Mouse (Mus musculus) gastrocnemius, adult 2 months (tissue): ENCODE data around the gene Pip4k2b. TPM values are rescaled to one million over a fixed set of nuclear protein-coding genes. Genes with fewer than 3 reads are reported as not detected.
A peak's percentile ranks its signal among the peaks of the same experiment; 100 is the strongest.
"Not testable (repeated sequence)": the region's sequence is repeated elsewhere in the genome, so short reads cannot be mapped to it uniquely, and the experiment has no call there.

ENCODE experiments used
- DNase-seq: peaks from one replicate; pipeline ENCODE4 v3.0.0; 2022
- H3K27ac ChIP-seq: fragments of 200-600 bp; 2 replicates; pipeline ENCODE4 v1.8.1; 2022; ENCODE audit warnings: mild to moderate bottlenecking
- H3K4me3 ChIP-seq: fragments of 200-600 bp; 2 replicates; pipeline ENCODE4 v1.8.1; 2022; ENCODE audit warnings: mild to moderate bottlenecking, moderate library complexity
- CTCF ChIP-seq: fragments of 200-600 bp; IDR thresholded peaks from 2 replicates; pipeline ENCODE4 v1.8.1; 2022; ENCODE audit warnings: antibody characterized with exemption, mild to moderate bottlenecking, moderate library complexity
- intact Hi-C: fragments of 180-260 bp; cut with DNase I; formaldehyde crosslinking; loops from one replicate; pipeline ENCODE4 v1.15.1; 2025
- total RNA-seq, 2 experiments: library from RNA; stranded (reverse); gene quantifications; 2 replicates each; pipeline ENCODE4 v1.2.3; 2021

Pip4k2b gene
- total RNA-seq, 2 experiments from 2014 or later, result 59.3 to 66.2 TPM

DNA sequence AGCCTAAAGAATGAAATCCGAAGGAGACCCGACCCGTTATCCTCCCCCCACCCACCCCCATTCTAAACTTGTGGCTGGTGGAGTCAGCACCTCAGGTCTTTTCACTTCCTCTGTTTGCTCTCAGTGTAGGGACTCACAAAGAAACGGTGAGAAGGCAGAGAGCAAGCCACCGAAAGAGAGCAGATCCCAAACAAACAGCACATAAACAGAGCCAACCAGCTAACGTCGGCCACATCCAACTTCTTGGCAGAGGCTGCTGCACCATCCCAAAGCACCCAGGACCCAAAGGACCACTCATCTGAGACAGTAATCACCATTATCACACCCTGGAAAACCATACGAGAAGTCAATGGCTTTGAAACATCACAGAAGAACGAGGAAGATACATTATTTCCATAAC, 1.1 kb downstream of the Pip4k2b start:
- no peak for TF ChIP-seq CTCF
- DNase-seq, result no peak
- peak overlapping the region; percentile 97 for H3K4me3 ChIP-seq
- intact Hi-C loops, result no loop called here
- peak overlapping the region; percentile 93 for H3K27ac ChIP-seq

DNA sequence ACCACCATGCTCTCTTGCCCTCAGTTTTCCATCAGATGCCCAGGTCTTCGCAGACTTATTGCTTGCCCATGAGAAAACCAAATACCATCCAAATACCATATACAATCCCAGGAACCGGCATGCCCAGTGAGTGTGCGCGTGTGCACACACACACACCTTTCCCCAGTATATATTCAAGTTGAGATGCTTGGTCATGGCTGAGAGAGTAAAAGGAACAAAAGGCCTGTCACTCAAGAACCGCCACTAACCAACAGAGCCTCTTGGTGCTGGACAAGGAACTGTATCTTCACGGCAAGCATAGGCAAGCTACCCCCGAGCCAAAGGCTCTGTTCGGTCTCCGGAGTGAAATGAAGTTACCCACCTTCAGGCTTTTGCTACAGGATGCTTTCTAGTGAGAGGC, 1.9 kb downstream of the Pip4k2b start:
- intact Hi-C loops, result no loop called here
- Histone ChIP-seq H3K27ac (peak overlapping the region; percentile 93; the same call in 1 of the 2 replicates), H3K4me3 (peak overlapping the region; percentile 97)
- no peak for TF ChIP-seq CTCF
- DNase-seq, result no peak

DNA sequence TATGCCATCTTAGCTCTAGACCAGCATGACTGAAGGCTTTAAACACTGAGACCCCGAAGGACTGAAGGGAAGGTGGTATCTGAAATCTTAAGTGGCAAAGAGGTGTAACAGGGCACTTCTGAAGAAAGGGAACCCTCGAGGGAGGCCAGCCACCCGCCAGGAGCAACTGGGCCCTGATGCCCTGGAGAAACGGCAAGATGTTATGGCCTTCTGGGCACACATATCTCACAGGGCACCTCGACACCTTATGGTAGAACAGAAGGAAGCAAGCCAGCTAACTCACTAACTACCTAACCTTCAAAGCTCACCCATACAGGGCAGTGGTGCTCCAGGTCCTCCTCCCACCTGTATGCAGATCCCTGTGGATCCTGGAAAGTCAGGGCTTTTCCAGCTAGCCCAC, 2.3 kb downstream of the Pip4k2b start:
- intact Hi-C loops, result no loop called here
- 0 out of 2 replicates have a peak overlapping the region, but pooled peaks have one; percentile 4 for H3K27ac ChIP-seq
- DNase-seq, result no peak
- no peak for TF ChIP-seq CTCF
- H3K4me3 ChIP-seq, result no peak overlapping the region

DNA sequence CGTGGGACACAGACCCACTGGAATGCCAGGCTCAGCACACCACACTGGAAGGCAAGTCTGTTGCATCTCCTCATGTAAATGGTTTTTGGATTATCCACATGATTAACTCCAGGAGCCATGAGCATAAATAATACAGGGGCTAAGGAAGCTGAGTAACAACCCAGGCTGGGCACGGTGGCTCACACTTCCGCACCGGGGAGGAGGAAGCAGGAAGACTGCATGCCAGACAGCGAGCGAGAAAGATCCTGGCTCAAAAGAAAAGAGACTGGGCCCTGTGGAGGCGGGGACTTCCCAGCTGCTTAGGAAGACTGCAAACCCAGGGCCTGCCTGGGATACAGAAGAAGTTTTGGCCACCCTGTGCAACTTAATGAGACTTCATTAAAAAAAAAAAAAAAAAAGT, 4.3 kb downstream of the Pip4k2b start:
- intact Hi-C loops, result no loop called here
- Histone ChIP-seq H3K27ac (peak overlapping the region; percentile 59), H3K4me3 (no peak overlapping the region)
- DNase-seq, result peak; percentile 43
- TF ChIP-seq CTCF, result no peak

DNA sequence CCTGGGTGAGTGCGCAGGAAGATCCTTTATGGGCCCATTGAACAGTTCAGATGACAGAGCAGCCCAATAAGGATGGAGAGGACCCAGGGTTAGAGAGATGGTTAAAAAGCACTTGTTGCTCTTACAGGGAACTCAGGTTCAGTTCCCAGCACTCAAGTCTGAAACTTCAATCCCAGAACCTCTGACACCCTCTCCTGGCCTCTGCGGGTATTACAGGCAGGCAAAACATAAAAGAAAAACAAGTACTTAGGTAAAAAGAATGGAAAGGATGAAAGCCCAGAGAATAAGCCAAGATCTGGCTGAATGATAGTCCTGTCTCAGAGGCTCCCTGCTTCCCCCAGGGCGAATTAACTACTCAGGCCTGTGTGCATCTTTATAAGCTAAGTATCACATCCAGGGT, 5.3 kb downstream of the Pip4k2b start:
- no peak for DNase-seq
- intact Hi-C loops, result no loop called here
- Histone ChIP-seq H3K27ac (peak overlapping the region; percentile 83; the same call in 1 of the 2 replicates), H3K4me3 (no peak overlapping the region)
- 0 out of 2 replicates have a peak, but pooled peaks have one; percentile 14 for TF ChIP-seq CTCF

DNA sequence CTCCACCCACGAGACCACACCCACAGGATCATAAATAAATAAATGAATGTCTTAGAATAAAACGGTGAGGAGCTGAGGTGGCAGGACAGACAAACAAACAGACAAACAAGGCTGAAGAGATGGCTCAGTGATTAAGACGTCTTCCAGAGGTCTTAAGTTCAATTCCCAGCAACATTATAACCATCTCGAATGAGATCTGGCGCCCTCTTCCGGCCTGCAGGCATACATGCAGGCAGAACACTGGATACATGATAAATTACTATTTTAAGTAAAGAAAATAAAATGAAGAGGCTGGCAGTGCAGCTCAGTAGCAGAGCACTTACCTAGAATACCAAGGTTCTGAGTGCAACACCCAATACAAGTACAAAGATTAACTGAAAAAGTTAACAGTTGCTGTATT, 5.8 kb downstream of the Pip4k2b start:
- no peak overlapping the region for H3K4me3 ChIP-seq
- TF ChIP-seq CTCF, result peak; percentile 56
- no peak for DNase-seq
- peak overlapping the region; percentile 83 for H3K27ac ChIP-seq
- intact Hi-C loops, result no loop called here

DNA sequence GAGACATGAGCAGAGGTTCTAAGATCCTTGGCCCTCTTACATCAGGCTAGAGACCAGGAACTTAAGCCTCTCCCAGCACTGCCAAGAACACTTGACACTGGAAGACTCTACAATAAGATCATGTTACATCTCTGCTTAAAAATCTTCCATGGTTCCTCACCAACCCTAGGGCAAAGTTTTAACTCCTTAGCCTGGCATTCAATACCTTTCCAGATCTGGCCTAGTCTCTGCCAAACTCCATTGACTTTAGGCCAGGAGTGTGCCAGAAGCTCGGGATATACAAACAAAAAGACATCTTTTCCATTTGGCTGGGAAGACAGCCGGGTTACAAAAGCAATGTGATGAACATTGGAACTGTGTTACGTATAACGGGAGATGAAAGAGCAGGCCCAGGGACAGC, 6.9 kb downstream of the Pip4k2b start:
- no peak for TF ChIP-seq CTCF
- Histone ChIP-seq H3K27ac (peak overlapping the region; percentile 83), H3K4me3 (no peak overlapping the region)
- intact Hi-C loops, result no loop called here
- DNase-seq, result no peak

DNA sequence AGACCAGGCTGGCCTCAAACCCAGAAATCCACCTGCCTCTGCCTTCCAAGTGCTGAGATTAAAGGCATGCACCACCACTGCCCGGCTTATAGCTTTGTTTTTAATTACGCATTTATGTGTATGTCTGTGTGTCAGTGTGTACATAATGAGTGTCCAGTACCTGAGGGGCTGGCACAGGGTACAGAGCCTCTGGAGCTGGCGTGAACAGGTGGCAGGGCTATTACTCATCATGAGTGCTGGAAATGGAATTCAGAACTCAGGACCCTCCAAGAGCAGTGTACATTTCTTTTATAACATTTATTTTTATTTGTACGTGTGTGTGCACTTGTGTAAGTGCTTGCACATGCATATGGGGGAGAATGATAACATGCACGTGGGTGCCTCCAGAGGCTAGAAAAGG, 7.9 kb downstream of the Pip4k2b start:
- no peak for TF ChIP-seq CTCF
- DNase-seq, result no peak
- intact Hi-C loops, result no loop called here
- peak overlapping the region; percentile 83 for H3K27ac ChIP-seq
- H3K4me3 ChIP-seq, result no peak overlapping the region

DNA sequence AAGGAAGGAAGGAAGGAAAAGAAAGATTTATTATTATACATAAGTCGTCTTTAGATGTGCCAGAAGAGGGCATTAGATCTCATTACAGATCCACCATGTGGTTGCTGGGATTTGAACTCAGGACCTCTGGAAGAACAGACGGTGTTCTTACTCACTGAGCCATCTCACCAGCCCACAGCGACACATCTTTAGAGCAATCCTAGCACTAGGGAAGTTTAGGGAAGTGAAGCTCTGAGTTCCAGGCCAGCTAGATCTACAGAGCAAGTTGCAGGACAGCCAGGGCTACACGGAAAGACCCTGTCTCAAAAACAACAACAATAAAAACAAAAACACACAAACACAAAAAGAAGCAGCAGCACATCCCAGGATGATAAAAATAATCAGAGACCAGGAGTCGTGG, 9.7 kb downstream of the Pip4k2b start:
- intact Hi-C loops, H3K27ac ChIP-seq, H3K4me3 ChIP-seq, DNase-seq: not testable (repeated sequence)

DNA sequence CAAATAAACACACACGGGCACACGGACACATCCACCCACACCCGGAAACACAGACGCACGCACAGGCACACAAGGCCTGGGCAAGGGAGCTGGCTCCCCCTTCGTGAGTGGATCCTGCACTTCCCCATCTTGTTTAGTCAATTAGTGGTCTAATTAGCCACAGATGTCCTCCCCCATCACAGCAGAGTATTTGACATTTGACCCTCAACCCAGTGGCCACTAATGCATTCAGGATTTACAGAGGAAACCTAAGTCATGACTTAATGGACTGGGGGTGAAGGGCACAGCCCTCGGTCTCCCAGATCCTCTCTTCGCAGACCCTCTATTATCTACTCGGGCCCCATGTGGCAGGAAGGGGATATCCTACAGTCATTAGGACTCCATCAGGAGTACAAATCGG, 10.8 kb downstream of the Pip4k2b start:
- Histone ChIP-seq H3K27ac (no peak overlapping the region), H3K4me3 (no peak overlapping the region)
- no peak for DNase-seq
- intact Hi-C loops, result loop anchor here (2.0 kb wide), 1 partner anchor 15 kb away; no protein-coding TSS in a partner anchor
- TF ChIP-seq CTCF, result no peak

DNA sequence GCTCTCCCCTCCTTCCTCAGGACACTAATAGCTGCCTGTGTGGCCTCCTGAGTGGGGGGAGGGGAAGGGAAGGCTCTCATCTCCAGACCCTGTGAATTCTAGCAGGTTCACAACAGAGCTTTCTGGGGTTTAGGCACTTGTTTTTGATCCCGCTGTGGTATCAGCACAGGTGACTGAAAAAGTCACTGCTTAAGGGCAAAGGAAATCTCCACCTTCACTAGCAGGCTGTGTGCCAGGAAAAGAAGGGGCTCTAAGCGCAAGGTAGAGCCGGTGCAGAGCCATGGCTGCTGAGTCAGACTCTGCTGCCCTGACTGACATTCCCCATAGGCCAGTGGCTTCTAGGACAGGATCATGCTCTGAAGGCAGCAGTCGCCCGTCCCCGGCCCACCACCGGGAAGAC, 15.8 kb downstream of the Pip4k2b start:
- no peak overlapping the region; the same call in 1 of the 2 replicates for H3K4me3 ChIP-seq
- peak overlapping the region; percentile 72 for H3K27ac ChIP-seq
- no peak for TF ChIP-seq CTCF
- intact Hi-C loops, result no loop called here
- no peak for DNase-seq

DNA sequence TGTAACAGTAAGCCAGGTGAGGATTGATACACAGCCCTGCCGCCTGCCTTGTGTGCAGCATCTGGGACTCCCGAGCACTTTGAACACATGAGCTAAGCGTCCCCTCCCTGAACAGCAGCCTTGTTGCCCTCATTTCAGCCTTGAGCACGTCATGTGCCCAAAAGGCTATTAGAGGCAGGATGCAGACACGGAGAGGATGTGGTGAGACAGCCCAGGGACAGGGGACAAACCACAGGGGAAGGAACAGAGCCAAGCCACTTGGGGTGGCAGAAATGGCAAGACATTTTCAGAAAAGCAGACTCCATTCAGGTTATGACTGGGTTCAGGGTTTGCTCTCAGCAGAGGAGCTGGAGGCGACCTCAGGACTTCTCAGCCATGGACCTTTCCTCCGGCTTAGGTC, 16.2 kb downstream of the Pip4k2b start:
- no peak for DNase-seq
- TF ChIP-seq CTCF, result no peak
- Histone ChIP-seq H3K27ac (peak overlapping the region; percentile 72), H3K4me3 (no peak overlapping the region; the same call in 1 of the 2 replicates)
- intact Hi-C loops, result no loop called here

DNA sequence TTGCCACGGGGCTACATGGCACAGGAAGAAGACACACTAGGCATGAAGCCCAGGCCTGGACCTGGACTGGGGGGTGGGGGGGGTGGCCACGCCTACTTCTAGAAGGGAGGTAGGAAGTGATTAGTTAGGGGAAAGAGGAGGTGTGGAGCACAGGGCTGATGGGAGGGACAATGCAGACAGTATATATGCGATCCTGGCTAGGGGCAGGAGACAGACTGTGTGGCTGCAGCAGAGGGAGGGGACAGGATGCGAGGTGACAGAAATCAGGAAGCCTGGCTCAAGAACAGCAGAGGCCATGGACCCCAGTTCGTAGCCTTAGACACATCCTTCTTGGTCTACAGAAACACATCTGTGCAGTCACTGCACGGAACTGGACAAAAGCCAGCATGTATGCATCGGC, 20.8 kb downstream of the Pip4k2b start:
- intact Hi-C loops, result no loop called here
- no peak overlapping the region for H3K4me3 ChIP-seq
- no peak for TF ChIP-seq CTCF
- H3K27ac ChIP-seq, result no peak overlapping the region
- no peak for DNase-seq

DNA sequence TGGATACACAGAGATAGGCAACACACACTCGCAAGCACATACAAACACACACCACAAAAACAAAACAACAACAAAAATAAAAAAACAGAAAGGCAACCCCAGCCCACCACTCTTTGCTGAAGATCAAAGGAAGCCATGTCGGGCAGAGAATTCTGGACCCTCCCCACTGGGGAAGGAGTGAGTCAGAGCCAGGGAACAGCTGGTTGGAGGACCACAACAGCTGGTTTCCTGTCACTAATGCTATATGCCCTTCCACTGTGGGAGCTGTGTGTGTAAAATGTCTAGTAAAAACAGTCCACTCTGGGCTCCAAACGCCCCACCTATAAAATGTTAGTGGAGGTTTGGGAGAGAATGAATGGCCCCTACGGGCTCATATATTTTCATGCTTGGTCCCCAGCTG, 23.2 kb downstream of the Pip4k2b start:
- intact Hi-C loops, result no loop called here
- H3K4me3 ChIP-seq, result no peak overlapping the region
- no peak for DNase-seq
- H3K27ac ChIP-seq, result no peak overlapping the region
- TF ChIP-seq CTCF, result no peak

DNA sequence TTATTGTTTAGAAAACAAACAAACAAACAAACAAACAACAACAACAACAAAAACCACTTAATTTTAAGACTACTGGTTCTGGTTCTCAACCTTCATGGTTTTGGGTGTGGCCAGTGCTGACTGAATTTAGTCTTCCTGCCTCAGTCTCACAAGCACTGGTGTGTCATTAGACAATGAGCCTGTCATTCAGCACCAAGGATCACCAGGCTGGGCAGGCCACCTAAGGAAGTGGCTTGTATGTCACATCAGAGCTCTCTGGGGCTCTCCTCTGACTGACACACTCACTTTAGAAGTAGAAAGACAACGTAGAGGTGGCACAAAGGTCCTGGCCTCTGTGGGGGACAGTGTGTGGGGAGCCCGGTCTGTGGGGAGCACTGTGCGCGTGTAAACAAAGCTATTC, 25.5 kb downstream of the Pip4k2b start:
- TF ChIP-seq CTCF, result no peak
- Histone ChIP-seq H3K27ac (peak overlapping the region; percentile 87; the same call in 1 of the 2 replicates), H3K4me3 (no peak overlapping the region)
- DNase-seq, result no peak
- intact Hi-C loops, result loop anchor here (2.0 kb wide), 1 partner anchor 14 kb away; no protein-coding TSS in a partner anchor
